ENCODE assay signal across 20 mouse cellular contexts in genomic region chr3:68660538-68660937, GRCm38 (mm10). TPM values are rescaled to one million over a fixed set of nuclear protein-coding genes. Genes with fewer than 3 reads are reported as not detected.
DNase-seq lines count a peak whose midpoint lies in the region; ATAC-seq lines count a peak whose summit lies in the region.
"Had no signal": no experiment of that assay in that cellular context is flagged by ENCODE, and none has a peak within 500 bp of the region (broad histone marks: within the 10 kb centered on the region; RNA-seq: fewer than 3 reads in every experiment).

No protein-coding gene starts in this region.

- no peaks in the 10 kb centered on the region for H3K27me3 ChIP-seq in heart, embryonic 10.5 days (ENCODE audit: insufficient read depth, poor library complexity, severe bottlenecking)
- H3K27me3 ChIP-seq: liver, embryonic 15.5 days; midbrain, embryonic 12.5 days; neural tube, embryonic 15.5 days had no signal

- ATAC-seq in cerebellum, adult (ENCODE audit: insufficient number of reproducible peaks, low FRiP score, low TSS enrichment), result peak; percentile 64; the same call in 1 of the 2 replicates
- ATAC-seq: inflammation-experienced regulatory T-cells, adult 6 months had no signal

- no peaks in the 10 kb centered on the region for H3K9me3 ChIP-seq in heart, embryonic 10.5 days
- H3K9me3 ChIP-seq: embryonic facial prominence, embryonic 10.5 days; limb, embryonic 15.5 days; liver, embryonic 15.5 days; midbrain, embryonic 12.5 days; neural tube, embryonic 15.5 days had no signal

- WGBS in heart, embryonic 10.5 days, result 49% methylated on average over 4 of the region's 4 CpGs

- DNase-seq in cerebellum, postnatal 36 days, result no peak
- DNase-seq in heart, embryonic 10.5 days (ENCODE audit: low spot score), result peak; percentile 54
- no peak for DNase-seq in heart, adult 18-20 months
- peak; percentile 26 to 29 for DNase-seq in layer of hippocampus, adult 8-10 months (ENCODE audit: low spot score in 2 of 2)
- no peak for DNase-seq in layer of hippocampus, adult 11-12 months (ENCODE audit: low spot score)
- DNase-seq in right cerebral cortex, adult 18-20 months, result peak; percentile 31
- DNase-seq in right cerebral cortex, postnatal 36 days (ENCODE audit: low spot score in 2 of 2), result no peak
- DNase-seq: adrenal gland, adult 2 months; gastrocnemius, postnatal 14 days; heart, postnatal 36 days; kidney, adult 2 months; kidney, postnatal 10 days had no signal

- no peak overlapping the region for H3K4me3 ChIP-seq in heart, embryonic 10.5 days
- H3K4me3 ChIP-seq: embryonic facial prominence, embryonic 10.5 days; limb, embryonic 15.5 days; liver, embryonic 15.5 days; midbrain, embryonic 12.5 days; neural tube, embryonic 15.5 days had no signal

- H3K4me1 ChIP-seq in heart, embryonic 10.5 days, result peaks cover 17% of the 10 kb centered on the region; the same call in 1 of the 2 replicates
- H3K4me1 ChIP-seq: limb, embryonic 15.5 days; midbrain, embryonic 12.5 days had no signal

- no peaks in the 10 kb centered on the region for H3K36me3 ChIP-seq in heart, embryonic 10.5 days
- H3K36me3 ChIP-seq: embryonic facial prominence, embryonic 10.5 days; limb, embryonic 15.5 days; liver, embryonic 15.5 days; midbrain, embryonic 12.5 days; neural tube, embryonic 15.5 days had no signal

- peak overlapping the region; percentile 60; the same call in 1 of the 2 replicates for H3K27ac ChIP-seq in heart, embryonic 10.5 days
- H3K27ac ChIP-seq: embryonic facial prominence, embryonic 10.5 days; limb, embryonic 15.5 days; liver, embryonic 15.5 days; macrophage; midbrain, embryonic 12.5 days; neural tube, embryonic 15.5 days had no signal

RNA-seq across cellular contexts. Expression of gene Il12a, which starts 29.9 kb away (rescaled TPM):
- polyA plus RNA-seq in heart, embryonic 10.5 days (2016; fragmentation: Nextera tagmentation; extraction: Ambion mirVana), result 0.35 and 0.41 TPM in 2 replicates
- under 1 TPM in 1 of 2 experiments, not detected in 1; 0.82 TPM for total RNA-seq in heart, adult 18-20 months (2021)
- 1 to 10 TPM in 2 of 4 experiments, under 1 TPM in 2; 0.52 to 2.6 (median 0.98) TPM for total RNA-seq in layer of hippocampus, adult 8-10 months (2022)
- polyA plus RNA-seq: adrenal gland, adult 2 months; embryonic facial prominence, embryonic 10.5 days; midbrain, embryonic 12.5 days; neural tube, embryonic 15.5 days had no signal

Comparison
In these comparisons a context has a peak if more than half of its experiments do, and no peak if none do; other contexts are left out.
1. DNase-seq: peak in heart, embryonic 10.5 days (single experiment), layer of hippocampus, adult 8-10 months (2 of 2) and right cerebral cortex, adult 18-20 months (single experiment); none in cerebellum, postnatal 36 days (0 of 2), heart, adult 18-20 months (0 of 2), layer of hippocampus, adult 11-12 months (single experiment) and right cerebral cortex, postnatal 36 days (0 of 2).